Mouse (Mus musculus) adrenal gland, postnatal 10 days (tissue): Measurements from ENCODE around the gene Mtfr2. TPM values are rescaled to one million over a fixed set of nuclear protein-coding genes. Genes with fewer than 3 reads are reported as not detected.

ENCODE experiments used
- DNase-seq: peaks from one replicate; pipeline ENCODE4 v3.0.0; 2021; ENCODE audit warnings: mixed read lengths
- total RNA-seq, 2 experiments: library from RNA; stranded (reverse); gene quantifications; 2 replicates each; pipeline ENCODE4 v1.2.3; 2021

The Mtfr2 gene
- total RNA-seq, 2 experiments from 2014 or later, result 2.6 to 2.8 TPM

GRCm38 (mm10) chr10:20379071-20379735 lies 31.6 kb downstream of the Mtfr2 start:
- peak; percentile 20 for DNase-seq

GRCm38 (mm10) chr10:20380798-20381197 lies 33.2 kb downstream of the Mtfr2 start:
- no peak for DNase-seq

GRCm38 (mm10) chr10:20381352-20381751 lies 33.8 kb downstream of the Mtfr2 start:
- DNase-seq, result no peak

GRCm38 (mm10) chr10:20382807-20383419 lies 35.3 kb downstream of the Mtfr2 start:
- DNase-seq, result no peak

- DNase-seq, result no peak
These were observed 43.0 kb downstream of the Mtfr2 start for GRCm38 (mm10) chr10:20390568-20390967.

GRCm38 (mm10) chr10:20394815-20395214 lies 47.2 kb downstream of the Mtfr2 start:
- DNase-seq, result no peak

- no peak for DNase-seq
These were observed 48.2 kb downstream of the Mtfr2 start for GRCm38 (mm10) chr10:20395778-20396177.

- no peak for DNase-seq
These were observed 50.7 kb downstream of the Mtfr2 start for GRCm38 (mm10) chr10:20398224-20398623.

- DNase-seq, result no peak
These were observed 51.2 kb downstream of the Mtfr2 start for GRCm38 (mm10) chr10:20398641-20399390.

GRCm38 (mm10) chr10:20400406-20400805 lies 52.8 kb downstream of the Mtfr2 start:
- DNase-seq, result no peak

GRCm38 (mm10) chr10:20402941-20403340 lies 55.4 kb downstream of the Mtfr2 start:
- DNase-seq, result no peak

- DNase-seq, result peak; percentile 54
These were observed 57.9 kb downstream of the Mtfr2 start for GRCm38 (mm10) chr10:20405471-20405870.

- DNase-seq, result no peak
These were observed 60.8 kb downstream of the Mtfr2 start for GRCm38 (mm10) chr10:20408336-20408735.

- peak; percentile 20 for DNase-seq
These were observed 61.6 kb downstream of the Mtfr2 start for GRCm38 (mm10) chr10:20409181-20409580.

Other genes with a start within 250 kb of the Mtfr2 start
- 10 to 100 TPM; 15.9 to 18.7 TPM for gene Map7, start 199.3 kb upstream of the Mtfr2 start, total RNA-seq
- gene Bclaf1, start 35.3 kb upstream of the Mtfr2 start, total RNA-seq, result 100 to 1,000 TPM; 103 to 119 TPM